Mouse (Mus musculus): Measurements from ENCODE around the gene Rabgap1l. TPM values are rescaled to one million over a fixed set of nuclear protein-coding genes. Genes with fewer than 3 reads are reported as not detected.

Rabgap1l gene
- polyA plus RNA-seq, 1 experiment from 2014 or later = 41.8 TPM

DNA sequence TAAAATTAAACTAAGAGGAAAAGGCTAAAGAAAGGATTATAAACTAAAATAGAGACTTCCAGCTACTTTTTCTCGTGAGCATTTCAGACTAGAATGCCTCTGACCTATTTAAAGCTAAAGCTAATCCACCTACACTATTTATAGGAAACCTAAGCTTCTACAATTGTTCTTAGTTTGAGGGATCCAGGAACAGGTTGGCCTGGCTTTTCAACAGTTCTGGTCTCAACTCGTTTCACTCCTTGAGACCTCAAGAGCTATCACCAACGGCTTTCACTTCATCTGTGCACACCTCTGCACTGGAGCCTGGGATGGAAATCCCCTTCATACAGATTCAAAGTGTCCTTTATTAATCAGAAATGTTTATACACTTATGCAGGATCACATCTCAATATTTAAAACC is 271.1 kb downstream of the Rabgap1l start:
- Histone ChIP-seq H3K27me3 (ENCODE audit: control insufficient read depth, insufficient read depth, low read depth, low read length) (no peaks in the 10 kb centered on the region), H3K9me3 (replicated peaks; ENCODE audit: control insufficient read depth, low read length, poor library complexity, severe bottlenecking) (no peaks in the 10 kb centered on the region), H3K4me1 (ENCODE audit: control insufficient read depth, insufficient read depth, low read length) (no peaks in the 10 kb centered on the region), H3K9ac (ENCODE audit: low read depth, low read length) (no peak overlapping the region), H3K36me3 (ENCODE audit: control insufficient read depth, insufficient read depth, low read length) (no peaks in the 10 kb centered on the region), H3K27ac (ENCODE audit: low read length) (no peak overlapping the region), H3K4me2 (ENCODE audit: low read length) (no peak overlapping the region), H3K4me3 (ENCODE audit: low read depth, low read length) (no peak overlapping the region)
- ATAC-seq = no peak
- 53% methylated on average over 3 of the region's 3 CpGs for WGBS

DNA sequence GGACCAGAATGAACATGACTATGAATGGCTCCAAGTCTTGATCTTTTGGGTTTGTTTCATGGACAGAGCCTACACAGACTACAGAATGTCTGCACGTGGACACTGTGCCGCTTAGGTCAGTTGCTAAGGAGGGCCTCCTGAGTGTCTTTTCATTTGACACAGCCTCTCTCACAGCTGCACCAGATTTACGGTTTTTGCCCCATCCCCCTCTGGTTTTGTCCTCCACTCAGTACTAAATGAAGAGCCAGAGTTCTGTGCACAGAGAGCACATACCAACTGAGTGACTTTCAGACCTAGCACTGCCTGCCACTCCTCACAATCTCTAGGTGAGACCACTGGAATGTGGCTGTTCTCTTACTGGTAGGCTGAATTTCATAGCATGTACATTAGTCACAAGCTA is 272.3 kb downstream of the Rabgap1l start:
- ATAC-seq = no peak
- no peak overlapping the region for H3K4me3 ChIP-seq (ENCODE audit: low read depth, low read length)
- no peak overlapping the region for H3K27ac ChIP-seq (ENCODE audit: low read length)
- no peaks in the 10 kb centered on the region for H3K9me3 ChIP-seq (replicated peaks; ENCODE audit: control insufficient read depth, low read length, poor library complexity, severe bottlenecking)
- no peaks in the 10 kb centered on the region for H3K36me3 ChIP-seq (ENCODE audit: control insufficient read depth, insufficient read depth, low read length)
- H3K4me1 ChIP-seq (ENCODE audit: control insufficient read depth, insufficient read depth, low read length) = no peaks in the 10 kb centered on the region
- no peaks in the 10 kb centered on the region for H3K27me3 ChIP-seq (ENCODE audit: control insufficient read depth, insufficient read depth, low read depth, low read length)
- 45% methylated on average over 3 of the region's 3 CpGs for WGBS
- no peak overlapping the region for H3K4me2 ChIP-seq (ENCODE audit: low read length)
- no peak overlapping the region for H3K9ac ChIP-seq (ENCODE audit: low read depth, low read length)

DNA sequence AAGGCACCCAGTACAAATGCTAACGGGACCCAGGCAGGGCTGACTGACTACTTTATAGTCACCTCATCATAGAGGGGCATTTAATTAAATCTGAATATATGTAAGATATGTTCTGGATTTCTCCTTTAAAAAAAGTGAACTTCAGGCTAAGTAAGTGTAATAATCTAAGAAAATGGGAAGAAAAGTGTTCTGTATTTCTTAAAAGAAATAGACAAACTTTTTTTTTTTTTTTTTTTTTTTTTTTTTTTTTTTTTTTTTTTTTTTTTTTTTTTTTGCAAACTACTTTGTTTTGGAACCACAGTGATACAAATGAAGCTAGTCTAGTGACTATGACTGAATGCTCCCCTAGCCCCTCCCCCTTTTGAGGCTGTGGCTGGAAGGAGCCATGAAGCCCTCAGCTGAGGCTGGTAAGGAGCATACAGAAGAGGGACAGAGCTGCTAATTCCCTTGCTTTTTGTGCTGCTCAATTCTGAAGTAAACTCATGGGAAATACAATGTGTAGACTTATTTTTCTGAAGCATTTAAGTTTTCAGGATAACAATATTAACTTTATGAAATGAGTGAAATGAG is 273.0 kb downstream of the Rabgap1l start:
- 85% methylated on average over 1 of the region's 1 CpGs for WGBS
- Histone ChIP-seq H3K4me1 (ENCODE audit: control insufficient read depth, insufficient read depth, low read length) (no peaks in the 10 kb centered on the region), H3K27me3 (ENCODE audit: control insufficient read depth, insufficient read depth, low read depth, low read length) (no peaks in the 10 kb centered on the region), H3K4me2 (ENCODE audit: low read length) (no peak overlapping the region), H3K4me3 (ENCODE audit: low read depth, low read length) (no peak overlapping the region), H3K27ac (ENCODE audit: low read length) (no peak overlapping the region), H3K9ac (ENCODE audit: low read depth, low read length) (no peak overlapping the region), H3K36me3 (ENCODE audit: control insufficient read depth, insufficient read depth, low read length) (no peaks in the 10 kb centered on the region), H3K9me3 (replicated peaks; ENCODE audit: control insufficient read depth, low read length, poor library complexity, severe bottlenecking) (no peaks in the 10 kb centered on the region)
- no peak for ATAC-seq

DNA sequence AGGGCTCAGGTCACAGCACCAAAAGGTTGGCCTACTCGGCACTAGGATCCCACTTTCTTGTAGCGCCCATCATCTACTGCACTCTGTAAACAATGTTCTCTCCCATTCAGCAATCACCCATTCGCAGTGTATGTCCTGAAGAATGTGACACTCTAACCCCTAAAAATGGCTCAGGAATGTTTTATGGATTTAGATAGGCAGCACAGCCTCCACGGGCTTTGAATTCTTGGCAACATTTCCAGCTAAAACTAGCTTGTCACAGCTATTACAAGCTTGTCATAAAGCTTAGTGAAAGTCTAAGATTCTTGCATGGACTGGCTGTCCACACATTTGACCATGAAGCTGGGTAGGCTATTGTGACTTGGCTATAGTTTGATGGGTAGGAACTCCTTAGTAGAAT is 274.5 kb downstream of the Rabgap1l start:
- no peak for ATAC-seq
- no peak overlapping the region for H3K9ac ChIP-seq (ENCODE audit: low read depth, low read length)
- no peaks in the 10 kb centered on the region for H3K27me3 ChIP-seq (ENCODE audit: control insufficient read depth, insufficient read depth, low read depth, low read length)
- no peak overlapping the region for H3K4me3 ChIP-seq (ENCODE audit: low read depth, low read length)
- H3K9me3 ChIP-seq (replicated peaks; ENCODE audit: control insufficient read depth, low read length, poor library complexity, severe bottlenecking) = no peaks in the 10 kb centered on the region
- no peak overlapping the region for H3K4me2 ChIP-seq (ENCODE audit: low read length)
- H3K36me3 ChIP-seq (ENCODE audit: control insufficient read depth, insufficient read depth, low read length) = no peaks in the 10 kb centered on the region
- H3K27ac ChIP-seq (ENCODE audit: low read length) = no peak overlapping the region
- WGBS = 85% methylated on average over 4 of the region's 4 CpGs
- H3K4me1 ChIP-seq (ENCODE audit: control insufficient read depth, insufficient read depth, low read length) = no peaks in the 10 kb centered on the region

GRCm38 (mm10) chr1:160507766-160508165 is 285.2 kb downstream of the Rabgap1l start:
- no peaks in the 10 kb centered on the region for H3K4me1 ChIP-seq (ENCODE audit: control insufficient read depth, insufficient read depth, low read length)
- ATAC-seq = no peak
- no peak overlapping the region for H3K27ac ChIP-seq (ENCODE audit: low read length)
- no peak overlapping the region for H3K9ac ChIP-seq (ENCODE audit: low read depth, low read length)
- no peaks in the 10 kb centered on the region for H3K27me3 ChIP-seq (ENCODE audit: control insufficient read depth, insufficient read depth, low read depth, low read length)
- H3K4me2 ChIP-seq (ENCODE audit: low read length) = no peak overlapping the region
- no peaks in the 10 kb centered on the region for H3K36me3 ChIP-seq (ENCODE audit: control insufficient read depth, insufficient read depth, low read length)
- no peaks in the 10 kb centered on the region for H3K9me3 ChIP-seq (replicated peaks; ENCODE audit: control insufficient read depth, low read length, poor library complexity, severe bottlenecking)
- H3K4me3 ChIP-seq (ENCODE audit: low read depth, low read length) = no peak overlapping the region

DNA sequence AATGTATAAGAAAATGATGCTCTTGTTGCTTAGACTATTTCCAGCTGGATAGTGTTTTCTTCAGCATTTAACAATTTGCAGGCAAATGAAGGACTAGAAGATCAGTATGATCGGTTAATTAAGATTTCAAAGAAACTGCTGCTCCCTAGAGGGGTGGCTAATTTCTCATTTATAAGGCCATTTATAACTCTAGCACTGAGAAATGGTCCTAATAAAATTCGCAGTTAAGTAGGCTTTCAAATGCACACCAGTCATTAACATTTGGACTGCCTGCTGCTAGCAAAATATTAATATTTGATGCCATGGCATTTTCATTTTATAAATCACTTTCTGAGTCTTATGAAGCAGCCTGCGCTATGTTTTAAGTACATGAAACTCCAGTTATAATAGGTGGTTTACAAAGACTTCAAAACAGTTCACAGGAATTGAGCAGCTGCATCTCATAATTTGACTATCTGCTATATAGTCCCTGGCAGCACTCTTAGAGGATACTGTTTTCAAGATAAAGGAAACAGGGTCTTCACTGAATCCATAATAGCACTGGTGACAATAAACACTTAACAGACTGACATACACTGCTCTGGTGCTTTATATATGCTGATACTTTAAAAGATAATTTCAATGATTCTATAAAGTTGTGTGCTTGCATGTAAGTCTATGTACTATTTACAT is 296.0 kb downstream of the Rabgap1l start:
- Histone ChIP-seq H3K27me3 (ENCODE audit: control insufficient read depth, insufficient read depth, low read depth, low read length) (no peaks in the 10 kb centered on the region), H3K4me3 (ENCODE audit: low read depth, low read length) (no peak overlapping the region), H3K9ac (ENCODE audit: low read depth, low read length) (no peak overlapping the region), H3K4me2 (ENCODE audit: low read length) (no peak overlapping the region), H3K9me3 (replicated peaks; ENCODE audit: control insufficient read depth, low read length, poor library complexity, severe bottlenecking) (no peaks in the 10 kb centered on the region), H3K27ac (ENCODE audit: low read length) (no peak overlapping the region), H3K4me1 (ENCODE audit: control insufficient read depth, insufficient read depth, low read length) (peaks cover 3% of the 10 kb centered on the region; the same call in 1 of the 2 replicates), H3K36me3 (ENCODE audit: control insufficient read depth, insufficient read depth, low read length) (no peaks in the 10 kb centered on the region)
- 52% methylated on average over 3 of the region's 3 CpGs for WGBS
- ATAC-seq = peak; percentile 56; the same call in 1 of the 2 replicates

- WGBS = 57% methylated on average over 3 of the region's 3 CpGs
- Histone ChIP-seq H3K27ac (ENCODE audit: low read length) (no peak overlapping the region), H3K4me3 (ENCODE audit: low read depth, low read length) (no peak overlapping the region), H3K9me3 (replicated peaks; ENCODE audit: control insufficient read depth, low read length, poor library complexity, severe bottlenecking) (no peaks in the 10 kb centered on the region), H3K36me3 (ENCODE audit: control insufficient read depth, insufficient read depth, low read length) (no peaks in the 10 kb centered on the region), H3K9ac (ENCODE audit: low read depth, low read length) (no peak overlapping the region), H3K4me1 (ENCODE audit: control insufficient read depth, insufficient read depth, low read length) (no peaks in the 10 kb centered on the region), H3K4me2 (ENCODE audit: low read length) (no peak overlapping the region), H3K27me3 (ENCODE audit: control insufficient read depth, insufficient read depth, low read depth, low read length) (no peaks in the 10 kb centered on the region)
- no peak for ATAC-seq
These were observed 307.3 kb downstream of the Rabgap1l start for GRCm38 (mm10) chr1:160485731-160486130.

GRCm38 (mm10) chr1:160485028-160485427 is 308.0 kb downstream of the Rabgap1l start:
- Histone ChIP-seq H3K9ac (ENCODE audit: low read depth, low read length) (no peak overlapping the region), H3K4me3 (ENCODE audit: low read depth, low read length) (no peak overlapping the region), H3K4me2 (ENCODE audit: low read length) (no peak overlapping the region), H3K4me1 (ENCODE audit: control insufficient read depth, insufficient read depth, low read length) (no peaks in the 10 kb centered on the region), H3K27ac (ENCODE audit: low read length) (no peak overlapping the region), H3K9me3 (replicated peaks; ENCODE audit: control insufficient read depth, low read length, poor library complexity, severe bottlenecking) (no peaks in the 10 kb centered on the region), H3K27me3 (ENCODE audit: control insufficient read depth, insufficient read depth, low read depth, low read length) (no peaks in the 10 kb centered on the region), H3K36me3 (ENCODE audit: control insufficient read depth, insufficient read depth, low read length) (no peaks in the 10 kb centered on the region)
- 68% methylated on average over 7 of the region's 7 CpGs for WGBS
- no peak for ATAC-seq

- WGBS = 88% methylated on average over 2 of the region's 2 CpGs
- Histone ChIP-seq H3K4me2 (ENCODE audit: low read length) (no peak overlapping the region), H3K4me3 (ENCODE audit: low read depth, low read length) (no peak overlapping the region), H3K27me3 (ENCODE audit: control insufficient read depth, insufficient read depth, low read depth, low read length) (no peaks in the 10 kb centered on the region), H3K4me1 (ENCODE audit: control insufficient read depth, insufficient read depth, low read length) (no peaks in the 10 kb centered on the region), H3K27ac (ENCODE audit: low read length) (no peak overlapping the region), H3K9ac (ENCODE audit: low read depth, low read length) (no peak overlapping the region), H3K36me3 (ENCODE audit: control insufficient read depth, insufficient read depth, low read length) (no peaks in the 10 kb centered on the region), H3K9me3 (replicated peaks; ENCODE audit: control insufficient read depth, low read length, poor library complexity, severe bottlenecking) (no peaks in the 10 kb centered on the region)
- ATAC-seq = no peak
These were observed 311.4 kb downstream of the Rabgap1l start for GRCm38 (mm10) chr1:160481643-160482042.

Data from midbrain, embryonic 16.5 days (tissue).